Mouse (Mus musculus): ENCODE measurements around the gene Stn1. TPM values are rescaled to one million over a fixed set of nuclear protein-coding genes. Genes with fewer than 3 reads are reported as not detected.
"Not testable (repeated sequence)": the region's sequence is repeated elsewhere in the genome, so short reads cannot be mapped to it uniquely, and the experiment has no call there.

The Stn1 gene
- polyA plus RNA-seq (2014; fragmentation: Nextera tagmentation; extraction: Ambion mirVana) = 26.8 and 30.9 TPM in 2 replicates

DNA sequence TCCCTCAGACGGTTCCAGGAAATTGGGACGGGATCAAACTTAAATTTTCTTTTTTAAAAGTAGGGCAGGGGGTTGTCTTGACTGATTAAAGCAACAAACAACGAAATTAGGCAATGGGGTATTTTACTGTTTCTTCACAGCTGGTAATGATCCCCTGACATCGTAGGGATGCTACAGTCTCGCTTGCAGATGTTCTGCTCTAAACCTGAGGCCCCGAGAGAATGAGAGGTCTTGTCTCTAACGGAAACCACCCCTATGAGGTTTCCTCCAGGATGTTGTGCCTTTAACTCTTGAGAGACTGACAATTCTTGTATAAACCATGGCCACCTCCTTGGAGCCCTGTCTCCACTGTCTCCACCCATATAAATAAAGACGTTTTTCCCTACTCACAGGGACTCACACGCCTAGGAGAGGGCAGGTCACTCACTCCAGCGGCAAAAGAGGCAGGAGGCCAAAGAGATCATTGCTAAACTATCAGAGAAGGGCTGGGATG is at the start of gene Stn1:
Gene Stn1 (minus strand): TSS at position 208 of the 493 bp plus-strand sequence.
- peak within 1 kb of the TSS; percentile 44 for H3K4me3 ChIP-seq (replicated peaks; ENCODE audit: low read length)
- H3K4me1 ChIP-seq (replicated peaks; ENCODE audit: control insufficient read depth, insufficient read depth, low read length) = peaks cover 18% of the 10 kb centered on the region
- ATAC-seq (ENCODE audit: low FRiP score) (peak; percentile 40; the same call in 1 of the 2 replicates), DNase-seq (ENCODE audit: low spot score) (no peak)
- H3K36me3 ChIP-seq (replicated peaks; ENCODE audit: control insufficient read depth, insufficient read depth) = no peaks in the 10 kb centered on the region; the same call in 1 of the 2 replicates
- WGBS = 4% methylated on average over 10 of the region's 10 CpGs
- no peaks in the 10 kb centered on the region for H3K9me3 ChIP-seq (ENCODE audit: control insufficient read depth, low read length)
- peak within 1 kb of the TSS; percentile 68 for H3K27ac ChIP-seq
- H3K9ac ChIP-seq = peak within 1 kb of the TSS; percentile 55
- peak within 1 kb of the TSS; percentile 71 for H3K4me2 ChIP-seq (replicated peaks)
- no peaks in the 10 kb centered on the region for H3K27me3 ChIP-seq (ENCODE audit: control insufficient read depth, insufficient read depth, low read length)

- Histone ChIP-seq H3K4me1 (replicated peaks; ENCODE audit: control insufficient read depth, insufficient read depth, low read length) (peaks cover 10% of the 10 kb centered on the region), H3K9me3 (ENCODE audit: control insufficient read depth, low read length) (no peaks in the 10 kb centered on the region), H3K36me3 (replicated peaks; ENCODE audit: control insufficient read depth, insufficient read depth) (no peaks in the 10 kb centered on the region), H3K4me3 (replicated peaks; ENCODE audit: low read length) (no peak overlapping the region), H3K4me2 (replicated peaks) (no peak overlapping the region), H3K27me3 (ENCODE audit: control insufficient read depth, insufficient read depth, low read length) (no peaks in the 10 kb centered on the region), H3K9ac (no peak overlapping the region), H3K27ac (no peak overlapping the region)
- 97% methylated on average over 1 of the region's 1 CpGs for WGBS
- ATAC-seq (ENCODE audit: low FRiP score) (no peak), DNase-seq (ENCODE audit: low spot score) (no peak)
These were observed 49.7 kb upstream of the Stn1 start for GRCm38 (mm10) chr19:47587009-47587408.

DNA sequence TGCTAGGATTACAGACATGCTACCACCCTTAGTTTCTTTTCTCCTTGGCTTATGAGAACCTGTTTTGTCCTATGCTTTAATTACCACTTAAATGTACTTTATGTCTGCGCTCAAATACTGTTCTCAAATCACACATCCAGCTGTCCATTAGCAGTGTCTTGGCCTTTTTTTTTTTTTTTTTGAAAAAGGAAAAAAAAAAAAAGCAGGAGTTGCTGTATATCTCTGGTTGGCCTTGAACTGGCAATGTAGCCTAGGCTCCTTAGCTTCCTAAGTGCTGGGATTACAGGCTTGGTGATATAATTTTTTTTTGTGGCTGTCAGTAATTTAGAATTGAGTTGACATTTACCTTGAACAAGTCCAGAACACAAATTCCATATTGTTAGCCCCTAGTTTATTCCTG is 48.5 kb upstream of the Stn1 start:
- no peak overlapping the region for H3K4me2 ChIP-seq (replicated peaks)
- no peaks in the 10 kb centered on the region for H3K36me3 ChIP-seq (replicated peaks; ENCODE audit: control insufficient read depth, insufficient read depth)
- 89% methylated on average over 1 of the region's 1 CpGs for WGBS
- no peaks in the 10 kb centered on the region for H3K27me3 ChIP-seq (ENCODE audit: control insufficient read depth, insufficient read depth, low read length)
- DNase-seq (ENCODE audit: low spot score) = no peak
- H3K4me3 ChIP-seq (replicated peaks; ENCODE audit: low read length) = no peak overlapping the region
- H3K9me3 ChIP-seq (ENCODE audit: control insufficient read depth, low read length) = no peaks in the 10 kb centered on the region
- H3K9ac ChIP-seq = no peak overlapping the region
- ATAC-seq (ENCODE audit: low FRiP score) = no peak
- H3K4me1 ChIP-seq (replicated peaks; ENCODE audit: control insufficient read depth, insufficient read depth, low read length) = peaks cover 22% of the 10 kb centered on the region
- no peak overlapping the region for H3K27ac ChIP-seq

- Histone ChIP-seq H3K9me3 (ENCODE audit: control insufficient read depth, low read length) (no peaks in the 10 kb centered on the region), H3K27ac (peak overlapping the region; percentile 93), H3K4me1 (replicated peaks; ENCODE audit: control insufficient read depth, insufficient read depth, low read length) (peaks cover 25% of the 10 kb centered on the region), H3K9ac (peak overlapping the region; percentile 88), H3K4me2 (replicated peaks) (peak overlapping the region; percentile 90), H3K27me3 (ENCODE audit: control insufficient read depth, insufficient read depth, low read length) (no peaks in the 10 kb centered on the region), H3K4me3 (replicated peaks; ENCODE audit: low read length) (peak overlapping the region; percentile 75), H3K36me3 (replicated peaks; ENCODE audit: control insufficient read depth, insufficient read depth) (no peaks in the 10 kb centered on the region)
- peak; percentile 78 for ATAC-seq (ENCODE audit: low FRiP score)
- DNase-seq (ENCODE audit: low spot score) = no peak
- under 1% methylated on average over 74 of the region's 96 CpGs for WGBS
These were observed 42.7 kb upstream of the Stn1 start for GRCm38 (mm10) chr19:47579788-47580631.

- Histone ChIP-seq H3K4me1 (replicated peaks; ENCODE audit: control insufficient read depth, insufficient read depth, low read length) (peaks cover 25% of the 10 kb centered on the region), H3K9me3 (ENCODE audit: control insufficient read depth, low read length) (no peaks in the 10 kb centered on the region), H3K27me3 (ENCODE audit: control insufficient read depth, insufficient read depth, low read length) (no peaks in the 10 kb centered on the region), H3K27ac (peak within 1 kb of the TSS; percentile 93), H3K9ac (peak within 1 kb of the TSS; percentile 88), H3K4me2 (replicated peaks) (peak within 1 kb of the TSS; percentile 90), H3K4me3 (replicated peaks; ENCODE audit: low read length) (peak within 1 kb of the TSS; percentile 75), H3K36me3 (replicated peaks; ENCODE audit: control insufficient read depth, insufficient read depth) (no peaks in the 10 kb centered on the region)
- under 1% methylated on average over 83 of the region's 83 CpGs for WGBS
- DNase-seq (ENCODE audit: low spot score) (peak; percentile 94), ATAC-seq (ENCODE audit: low FRiP score) (peak; percentile 93)
These were observed 42.0 kb upstream of the Stn1 start, which contains the start of gene Slk for GRCm38 (mm10) chr19:47579225-47579787. Gene Slk, plus strand, starts transcription at chr19:47579678.

- H3K4me3 ChIP-seq (replicated peaks; ENCODE audit: low read length) = peak overlapping the region; percentile 75
- no peaks in the 10 kb centered on the region for H3K36me3 ChIP-seq (replicated peaks; ENCODE audit: control insufficient read depth, insufficient read depth)
- peak overlapping the region; percentile 90 for H3K4me2 ChIP-seq (replicated peaks)
- no peaks in the 10 kb centered on the region for H3K27me3 ChIP-seq (ENCODE audit: control insufficient read depth, insufficient read depth, low read length)
- H3K4me1 ChIP-seq (replicated peaks; ENCODE audit: control insufficient read depth, insufficient read depth, low read length) = peaks cover 25% of the 10 kb centered on the region
- H3K27ac ChIP-seq = peak overlapping the region; percentile 93
- WGBS = 12% methylated on average over 13 of the region's 13 CpGs
- peak; percentile 21; the same call in 1 of the 2 replicates for ATAC-seq (ENCODE audit: low FRiP score)
- no peak for DNase-seq (ENCODE audit: low spot score)
- H3K9ac ChIP-seq = peak overlapping the region; percentile 88
- no peaks in the 10 kb centered on the region for H3K9me3 ChIP-seq (ENCODE audit: control insufficient read depth, low read length)
These were observed 41.4 kb upstream of the Stn1 start for GRCm38 (mm10) chr19:47578581-47579224.

GRCm38 (mm10) chr19:47573718-47574117 is 36.4 kb upstream of the Stn1 start:
- Histone ChIP-seq H3K4me3 (replicated peaks; ENCODE audit: low read length) (no peak overlapping the region), H3K27ac (no peak overlapping the region), H3K36me3 (replicated peaks; ENCODE audit: control insufficient read depth, insufficient read depth) (no peaks in the 10 kb centered on the region), H3K9ac (no peak overlapping the region), H3K27me3 (ENCODE audit: control insufficient read depth, insufficient read depth, low read length) (no peaks in the 10 kb centered on the region), H3K4me1 (replicated peaks; ENCODE audit: control insufficient read depth, insufficient read depth, low read length) (no peaks in the 10 kb centered on the region), H3K4me2 (replicated peaks) (no peak overlapping the region), H3K9me3 (ENCODE audit: control insufficient read depth, low read length) (no peaks in the 10 kb centered on the region)
- DNase-seq (ENCODE audit: low spot score) (no peak), ATAC-seq (ENCODE audit: low FRiP score) (no peak)
- WGBS = 90% methylated on average over 3 of the region's 3 CpGs

DNA sequence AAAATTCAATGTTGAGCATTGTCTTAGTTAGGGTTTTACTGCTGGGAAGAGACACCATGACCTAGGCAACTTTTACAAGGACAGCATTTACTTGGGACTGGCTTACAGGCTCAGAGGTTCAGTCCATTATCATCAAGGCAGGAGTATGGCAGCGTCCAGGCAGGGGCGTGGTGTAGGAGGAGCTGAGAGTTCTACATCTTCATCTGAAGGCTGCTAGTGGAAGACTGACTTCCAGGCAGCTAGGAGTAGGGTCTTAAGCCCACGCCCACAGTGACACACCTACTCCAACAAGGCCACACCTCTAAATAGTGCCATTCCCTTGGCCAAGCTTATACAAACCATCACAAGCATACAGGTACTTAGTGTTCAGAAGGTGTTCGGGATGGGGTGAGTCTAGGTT is 34.7 kb upstream of the Stn1 start:
- H3K27ac ChIP-seq; ATAC-seq (ENCODE audit: low FRiP score); H3K36me3 ChIP-seq (replicated peaks; ENCODE audit: control insufficient read depth, insufficient read depth); H3K4me1 ChIP-seq (replicated peaks; ENCODE audit: control insufficient read depth, insufficient read depth, low read length); DNase-seq (ENCODE audit: low spot score); H3K4me2 ChIP-seq (replicated peaks); H3K9me3 ChIP-seq (ENCODE audit: control insufficient read depth, low read length); H3K27me3 ChIP-seq (ENCODE audit: control insufficient read depth, insufficient read depth, low read length); H3K9ac ChIP-seq; H3K4me3 ChIP-seq (replicated peaks; ENCODE audit: low read length): not testable (repeated sequence)
- 69% methylated on average over 4 of the region's 4 CpGs for WGBS

DNA sequence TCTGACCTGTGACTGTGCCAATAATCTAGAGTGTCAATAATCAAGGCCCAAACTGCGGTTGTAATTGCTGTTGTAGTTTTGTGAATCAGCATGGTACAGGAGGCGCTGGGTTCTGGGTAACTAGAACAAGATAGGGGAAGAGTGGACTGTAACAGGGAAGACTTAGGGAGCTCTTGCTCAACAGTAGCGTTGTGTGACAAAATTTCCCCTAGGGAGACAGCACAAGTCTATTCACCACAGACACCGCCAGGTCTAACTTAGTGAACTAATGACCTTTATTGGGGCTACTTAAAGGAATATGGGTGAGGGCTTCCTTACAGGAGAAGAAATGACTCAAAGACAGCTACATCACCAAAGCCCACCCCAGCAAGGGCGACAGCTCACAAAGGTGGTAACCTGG is 32.7 kb upstream of the Stn1 start:
- H3K4me1 ChIP-seq (replicated peaks; ENCODE audit: control insufficient read depth, insufficient read depth, low read length) = 0 out of 2 replicates have a peak, but pooled peaks cover 2% of the 10 kb centered on the region
- H3K27me3 ChIP-seq (ENCODE audit: control insufficient read depth, insufficient read depth, low read length) = no peaks in the 10 kb centered on the region
- DNase-seq (ENCODE audit: low spot score) (no peak), ATAC-seq (ENCODE audit: low FRiP score) (no peak)
- H3K4me2 ChIP-seq (replicated peaks) = no peak overlapping the region
- no peaks in the 10 kb centered on the region for H3K36me3 ChIP-seq (replicated peaks; ENCODE audit: control insufficient read depth, insufficient read depth)
- no peak overlapping the region for H3K4me3 ChIP-seq (replicated peaks; ENCODE audit: low read length)
- H3K9ac ChIP-seq = no peak overlapping the region
- 92% methylated on average over 5 of the region's 5 CpGs for WGBS
- no peaks in the 10 kb centered on the region for H3K9me3 ChIP-seq (ENCODE audit: control insufficient read depth, low read length)
- H3K27ac ChIP-seq = no peak overlapping the region

Measured in hindbrain, embryonic 14.5 days (tissue).